Mouse (Mus musculus): ENCODE data around the gene Rrnad1.

GRCm38 (mm10) chr3:87905880-87906485 lies 24.5 kb downstream of the Rrnad1 start, which contains the start of gene Hdgf:
- TF ChIP-seq GATA1 (IDR thresholded peaks at IDR 0.05; ENCODE audit: low read length), result no peak
- TF ChIP-seq TAL1 (IDR thresholded peaks at IDR 0.05; ENCODE audit: low read length), result no peak

Measured in erythroblast, embryonic 14.5 days (primary cell).